Mouse (Mus musculus): ENCODE measurements around the gene Ghsr. TPM values are rescaled to one million over a fixed set of nuclear protein-coding genes. Genes with fewer than 3 reads are reported as not detected.

The Ghsr gene
- polyA plus RNA-seq, 1 experiment from 2014 or later: not detected

DNA sequence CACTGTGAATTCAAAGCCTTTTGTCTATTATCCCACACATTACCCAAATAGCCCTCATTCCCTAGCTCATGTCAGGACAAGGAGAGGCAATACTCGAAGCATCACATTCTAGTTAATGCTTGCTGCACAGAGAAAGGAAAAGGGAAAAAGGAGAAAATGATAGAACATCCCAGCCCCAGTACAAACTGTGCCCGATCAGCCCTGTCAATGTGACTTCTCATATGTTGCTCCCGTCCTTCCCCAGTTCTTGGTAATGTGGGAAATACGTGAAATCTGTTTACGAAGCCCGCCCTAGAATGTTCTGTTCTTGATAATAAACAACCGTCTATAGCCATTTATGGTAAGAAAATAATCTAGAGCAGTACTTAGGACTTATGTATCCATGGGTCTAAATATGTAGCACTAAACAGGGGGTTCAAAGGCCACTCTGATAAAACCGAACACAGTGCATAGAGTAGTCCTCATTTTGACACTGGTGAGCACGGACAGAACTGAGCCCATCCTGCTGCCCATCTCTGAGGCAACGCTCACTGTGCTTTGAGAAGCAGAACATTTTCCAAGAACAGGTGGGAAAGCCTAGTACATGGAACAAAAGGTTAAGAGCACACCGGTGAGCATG is 53.0 kb downstream of the Ghsr start:
- ATAC-seq (ENCODE audit: insufficient read depth, low FRiP score): no peak
- H3K9me3 ChIP-seq (replicated peaks; ENCODE audit: control insufficient read depth, low read length): no peaks in the 10 kb centered on the region
- H3K9ac ChIP-seq (ENCODE audit: low read length): no peak overlapping the region
- no peak overlapping the region for H3K27ac ChIP-seq (ENCODE audit: low read length)
- H3K27me3 ChIP-seq (ENCODE audit: control insufficient read depth, insufficient read depth, low read length): no peaks in the 10 kb centered on the region
- H3K4me1 ChIP-seq (ENCODE audit: control insufficient read depth, insufficient read depth, low read length): no peaks in the 10 kb centered on the region
- WGBS: 82% methylated on average over 11 of the region's 11 CpGs
- H3K4me3 ChIP-seq (replicated peaks; ENCODE audit: low read length): no peak overlapping the region
- H3K4me2 ChIP-seq (ENCODE audit: low read depth, low read length): no peak overlapping the region
- peaks cover 15% of the 10 kb centered on the region for H3K36me3 ChIP-seq (ENCODE audit: control insufficient read depth, insufficient read depth, low read length)

DNA sequence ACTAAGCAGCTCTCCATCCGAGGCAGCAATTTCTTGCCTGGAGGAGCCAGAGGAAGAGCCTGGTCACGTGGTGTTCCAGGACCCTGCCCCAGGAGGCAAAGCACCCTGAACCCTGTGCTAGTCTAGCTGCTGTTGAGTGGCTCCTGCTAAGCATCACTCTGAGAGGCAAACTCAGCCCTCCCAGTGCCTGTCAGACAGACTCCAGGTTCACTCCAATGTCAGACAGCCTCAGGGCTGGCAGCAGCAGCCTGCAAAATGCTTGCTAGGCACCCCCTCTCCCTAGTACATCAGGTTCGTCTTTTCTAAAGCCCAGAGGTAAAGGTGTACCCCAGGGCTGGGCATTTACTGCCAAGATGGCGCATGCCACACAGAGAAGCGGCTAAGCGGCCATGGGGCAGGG is 56.3 kb downstream of the Ghsr start:
- Histone ChIP-seq H3K4me3 (replicated peaks; ENCODE audit: low read length) (no peak overlapping the region), H3K4me2 (ENCODE audit: low read depth, low read length) (no peak overlapping the region), H3K36me3 (ENCODE audit: control insufficient read depth, insufficient read depth, low read length) (peaks cover 10% of the 10 kb centered on the region; the same call in 1 of the 2 replicates), H3K27me3 (ENCODE audit: control insufficient read depth, insufficient read depth, low read length) (no peaks in the 10 kb centered on the region), H3K27ac (ENCODE audit: low read length) (no peak overlapping the region), H3K4me1 (ENCODE audit: control insufficient read depth, insufficient read depth, low read length) (no peaks in the 10 kb centered on the region; the same call in 1 of the 2 replicates), H3K9ac (ENCODE audit: low read length) (no peak overlapping the region), H3K9me3 (replicated peaks; ENCODE audit: control insufficient read depth, low read length) (no peaks in the 10 kb centered on the region)
- ATAC-seq (ENCODE audit: insufficient read depth, low FRiP score): no peak
- WGBS: 86% methylated on average over 6 of the region's 6 CpGs

Other genes starting within 250 kb of the Ghsr start
- gene Ect2, start 217.5 kb upstream of the Ghsr start, polyA plus RNA-seq (2015; fragmentation: Nextera tagmentation; extraction: Ambion mirVana): 45.7 and 47.3 TPM in 2 replicates
- gene Nceh1, start 188.4 kb upstream of the Ghsr start, polyA plus RNA-seq (2015; fragmentation: Nextera tagmentation; extraction: Ambion mirVana): 7.5 and 8.6 TPM in 2 replicates
- gene Tnfsf10, start 54.3 kb upstream of the Ghsr start, polyA plus RNA-seq (2015; fragmentation: Nextera tagmentation; extraction: Ambion mirVana): 0.40 and 0.62 TPM in 2 replicates